Mouse (Mus musculus) heart, postnatal 36 days (tissue): ENCODE data around the gene Copz1. TPM values are rescaled to one million over a fixed set of nuclear protein-coding genes. Genes with fewer than 3 reads are reported as not detected.

Experiments used
- microRNA-seq, 2 experiments: library from miRNA; unstranded; fragments of <30 nt; microRNA quantifications; one replicate each; pipeline ENCODE4 v1.2.0; 2021; ENCODE audit warnings: borderline number of aligned reads in 2 of 2
- total RNA-seq, 2 experiments: library from RNA; stranded (reverse); gene quantifications; 2 replicates each; pipeline ENCODE4 v1.2.3; 2021

The Copz1 gene
- total RNA-seq, 2 experiments from 2014 or later = 56.6 to 56.9 TPM

Small RNA genes within 50 kb of the gene (microRNA-seq; reads per million reads assigned to microRNA genes)
- gene Mir148b = 76.0 to 92.5 reads per million in 2 experiments

Other genes with a start within 250 kb of the Copz1 start
- 10 to 100 TPM; 13.2 to 15.7 TPM for gene Smug1, start 105.6 kb upstream of the Copz1 start, total RNA-seq
- gene Cbx5, start 32.9 kb upstream of the Copz1 start, total RNA-seq = 10 to 100 TPM; 54.2 to 58.7 TPM
- gene Hnrnpa1, start 32.3 kb upstream of the Copz1 start, total RNA-seq = 100 to 1,000 TPM; 140 to 154 TPM
- under 1 TPM; 0.67 to 0.73 TPM for gene Nfe2, start 14.3 kb upstream of the Copz1 start, total RNA-seq
- not detected for gene Gpr84, start 37.9 kb downstream of the Copz1 start, total RNA-seq
- gene Zfp385a, start 67.4 kb downstream of the Copz1 start, total RNA-seq = 10 to 100 TPM; 12.9 to 13.0 TPM
- 10 to 100 TPM; 46.1 to 47.1 TPM for gene Itga5, start 94.0 kb downstream of the Copz1 start, total RNA-seq
- not detected for gene Gtsf1, start 157.8 kb downstream of the Copz1 start, total RNA-seq
- gene Gtsf2, start 175.8 kb downstream of the Copz1 start, total RNA-seq = not detected
- gene Nckap1l, start 181.1 kb downstream of the Copz1 start, total RNA-seq = 1 to 10 TPM; 3.6 to 5.7 TPM
- gene Pde1b, start 230.3 kb downstream of the Copz1 start, total RNA-seq = 1 to 10 TPM; 1.2 to 1.5 TPM